Mouse (Mus musculus) midbrain, embryonic 16.5 days (tissue): ENCODE measurements around the gene Mid1. TPM values are rescaled to one million over a fixed set of nuclear protein-coding genes. Genes with fewer than 3 reads are reported as not detected.

ENCODE experiments used
- ATAC-seq: fragments of 200-750 bp; cut with Nextera tagmentation; 2 replicates; pipeline ENCODE4 v1.8.0; 2017; ENCODE audit warnings: moderate TSS enrichment
- H3K27ac ChIP-seq: fragments of 300-500 bp; sonication (generic); 2 replicates; pipeline ENCODE4 v1.5.1; 2014; ENCODE audit warnings: mild to moderate bottlenecking, low read length, mixed read lengths
- H3K27me3 ChIP-seq: fragments of 300-500 bp; sonication (generic); 2 replicates; pipeline ENCODE4 v1.6.1; 2014; ENCODE audit warnings: low read depth, low read length, mixed read lengths; ENCODE audit not compliant: control insufficient read depth, insufficient read depth
- H3K36me3 ChIP-seq: fragments of 300-500 bp; sonication (generic); 2 replicates; pipeline ENCODE4 v1.6.1; 2014; ENCODE audit warnings: mild to moderate bottlenecking, low read length, moderate library complexity, mixed read lengths; ENCODE audit not compliant: control insufficient read depth, insufficient read depth
- H3K4me1 ChIP-seq: fragments of 300-500 bp; sonication (generic); 2 replicates; pipeline ENCODE4 v1.6.1; 2014; ENCODE audit warnings: mild to moderate bottlenecking, low read length, mixed read lengths; ENCODE audit not compliant: control insufficient read depth, insufficient read depth
- H3K4me2 ChIP-seq: fragments of 300-500 bp; sonication (generic); 2 replicates; pipeline ENCODE4 v1.6.1; 2014; ENCODE audit warnings: mild to moderate bottlenecking, low read length, mixed read lengths
- H3K4me3 ChIP-seq: fragments of 300-500 bp; sonication (generic); 2 replicates; pipeline ENCODE4 v1.5.1; 2014; ENCODE audit warnings: low read depth, mild to moderate bottlenecking, low read length, moderate library complexity, mixed read lengths
- H3K9ac ChIP-seq: fragments of 300-500 bp; sonication (generic); 2 replicates; pipeline ENCODE4 v1.6.1; 2014; ENCODE audit warnings: low read depth, low read length, mixed read lengths
- H3K9me3 ChIP-seq: fragments of 300-500 bp; sonication (generic); replicated peaks from 2 replicates; pipeline ENCODE4 v1.6.1; 2014; ENCODE audit warnings: mild to moderate bottlenecking, low read length, mixed read lengths; ENCODE audit not compliant: control insufficient read depth, poor library complexity, severe bottlenecking
- WGBS: fragments of 180-500 bp; shearing (Covaris S2); extraction: QIAGEN DNeasy Blood & Tissue Kit; methylation state at CpG from one replicate; pipeline ENCODE4 v1.1.7; 2014; 5-methylcytosine and 5-hydroxymethylcytosine counted together
- polyA plus RNA-seq: library from polyadenylated mRNA; unstranded; fragments of >200 nt; fragmentation: Nextera tagmentation; extraction: Ambion mirVana; gene quantifications from 2 replicates; pipeline ENCODE4 v1.2.1, GENCODE M21; 2015

Mid1 gene
- polyA plus RNA-seq, 1 experiment from 2014 or later, result 4.9 TPM

GRCm38 (mm10) chrX:169735387-169735969 lies 50.5 kb downstream of the Mid1 start:
- Histone ChIP-seq H3K4me3 (no peak overlapping the region), H3K4me2 (no peak overlapping the region), H3K36me3 (no peaks in the 10 kb centered on the region), H3K9me3 (no peaks in the 10 kb centered on the region), H3K27me3 (peaks cover 7% of the 10 kb centered on the region; the same call in 1 of the 2 replicates), H3K9ac (no peak overlapping the region), H3K4me1 (peaks cover 2% of the 10 kb centered on the region; the same call in 1 of the 2 replicates), H3K27ac (no peak overlapping the region)
- no peak for ATAC-seq
- WGBS, result 28% methylated on average over 3 of the region's 3 CpGs

- ATAC-seq, result no peak
- H3K9me3 ChIP-seq, result no peaks in the 10 kb centered on the region
- 89% methylated on average over 3 of the region's 3 CpGs for WGBS
Observed at GRCm38 (mm10) chrX:169758001-169758400, 73.0 kb downstream of the Mid1 start.

GRCm38 (mm10) chrX:169779535-169779934 lies 94.5 kb downstream of the Mid1 start, which contains the start of gene 4933400A11Rik:
4933400A11Rik (minus strand) TSS chrX:169779635.
- 96% methylated on average over 3 of the region's 3 CpGs for WGBS
- no peak for ATAC-seq
- H3K9me3 ChIP-seq, result no peaks in the 10 kb centered on the region

More at GRCm38 (mm10) chrX:169758001-169758400, 73.0 kb downstream of the Mid1 start:
- Histone ChIP-seq H3K27me3 (no peaks in the 10 kb centered on the region), H3K4me2 (no peak overlapping the region), H3K36me3 (no peaks in the 10 kb centered on the region), H3K27ac (no peak overlapping the region), H3K9ac (no peak overlapping the region), H3K4me1 (no peaks in the 10 kb centered on the region), H3K4me3 (no peak overlapping the region)

GRCm38 (mm10) chrX:169789702-169790101 lies 104.7 kb downstream of the Mid1 start:
- Histone ChIP-seq H3K4me2 (no peak overlapping the region), H3K4me3 (no peak overlapping the region), H3K36me3 (no peaks in the 10 kb centered on the region), H3K27ac (no peak overlapping the region), H3K9ac (no peak overlapping the region), H3K27me3 (peaks cover 2% of the 10 kb centered on the region; the same call in 1 of the 2 replicates), H3K9me3 (no peaks in the 10 kb centered on the region), H3K4me1 (no peaks in the 10 kb centered on the region)
- ATAC-seq, result no peak
- WGBS, result 84% methylated on average over 5 of the region's 5 CpGs

More at GRCm38 (mm10) chrX:169779535-169779934, 94.5 kb downstream of the Mid1 start, which contains the start of gene 4933400A11Rik:
- H3K27me3 ChIP-seq, result no peaks in the 10 kb centered on the region; the same call in 1 of the 2 replicates
- no peak within 1 kb of the TSS for H3K4me3 ChIP-seq
- no peak within 1 kb of the TSS for H3K9ac ChIP-seq
- H3K4me1 ChIP-seq, result no peaks in the 10 kb centered on the region
- no peaks in the 10 kb centered on the region for H3K36me3 ChIP-seq
- no peak within 1 kb of the TSS for H3K4me2 ChIP-seq
- H3K27ac ChIP-seq, result no peak within 1 kb of the TSS

- no peak for ATAC-seq
- peaks cover 2% of the 10 kb centered on the region; the same call in 1 of the 2 replicates for H3K27me3 ChIP-seq
- no peak overlapping the region for H3K27ac ChIP-seq
- no peak overlapping the region for H3K4me2 ChIP-seq
- H3K9me3 ChIP-seq, result no peaks in the 10 kb centered on the region
- 15% methylated on average over 1 of the region's 1 CpGs for WGBS
- no peaks in the 10 kb centered on the region for H3K4me1 ChIP-seq
- H3K9ac ChIP-seq, result no peak overlapping the region
- no peak overlapping the region for H3K4me3 ChIP-seq
- H3K36me3 ChIP-seq, result no peaks in the 10 kb centered on the region
Observed at GRCm38 (mm10) chrX:169792879-169793278, 107.9 kb downstream of the Mid1 start.

- no peak overlapping the region for H3K4me2 ChIP-seq
- H3K27me3 ChIP-seq, result peaks cover 2% of the 10 kb centered on the region; the same call in 1 of the 2 replicates
- H3K9me3 ChIP-seq, result no peaks in the 10 kb centered on the region
- no peaks in the 10 kb centered on the region for H3K36me3 ChIP-seq
- no peak for ATAC-seq
- H3K4me1 ChIP-seq, result no peaks in the 10 kb centered on the region
- H3K4me3 ChIP-seq, result no peak overlapping the region
- WGBS, result 59% methylated on average over 4 of the region's 4 CpGs
- H3K27ac ChIP-seq, result no peak overlapping the region
- H3K9ac ChIP-seq, result no peak overlapping the region
Observed at GRCm38 (mm10) chrX:169794421-169794820, 109.4 kb downstream of the Mid1 start.

- no peak for ATAC-seq
- Histone ChIP-seq H3K4me2 (no peak overlapping the region), H3K27me3 (peaks cover 2% of the 10 kb centered on the region; the same call in 1 of the 2 replicates), H3K9me3 (no peaks in the 10 kb centered on the region), H3K27ac (no peak overlapping the region), H3K9ac (no peak overlapping the region), H3K4me3 (no peak overlapping the region), H3K36me3 (no peaks in the 10 kb centered on the region), H3K4me1 (no peaks in the 10 kb centered on the region)
- 48% methylated on average over 7 of the region's 7 CpGs for WGBS
Observed at GRCm38 (mm10) chrX:169794831-169795311, 109.9 kb downstream of the Mid1 start.

- no peak overlapping the region for H3K9ac ChIP-seq
- H3K4me2 ChIP-seq, result no peak overlapping the region
- H3K4me3 ChIP-seq, result no peak overlapping the region
- no peaks in the 10 kb centered on the region for H3K4me1 ChIP-seq
- no peak overlapping the region for H3K27ac ChIP-seq
- H3K27me3 ChIP-seq, result peaks cover 2% of the 10 kb centered on the region; the same call in 1 of the 2 replicates
- WGBS, result 52% methylated on average over 3 of the region's 3 CpGs
- no peaks in the 10 kb centered on the region for H3K9me3 ChIP-seq
- H3K36me3 ChIP-seq, result no peaks in the 10 kb centered on the region
- ATAC-seq, result no peak
Observed at GRCm38 (mm10) chrX:169797148-169797547, 112.1 kb downstream of the Mid1 start.

- H3K4me1 ChIP-seq, result no peaks in the 10 kb centered on the region
- peak overlapping the region; percentile 26 for H3K4me2 ChIP-seq
- peak overlapping the region; percentile 32 for H3K4me3 ChIP-seq
- ATAC-seq, result peak; percentile 67; the same call in 1 of the 2 replicates
- H3K9ac ChIP-seq, result no peak overlapping the region
- WGBS, result 2% methylated on average over 11 of the region's 11 CpGs
- H3K9me3 ChIP-seq, result no peaks in the 10 kb centered on the region
- H3K36me3 ChIP-seq, result no peaks in the 10 kb centered on the region
- no peak overlapping the region for H3K27ac ChIP-seq
- H3K27me3 ChIP-seq, result no peaks in the 10 kb centered on the region; the same call in 1 of the 2 replicates
Observed at GRCm38 (mm10) chrX:169798987-169799680, 114.1 kb downstream of the Mid1 start.
